In the genomic region with DNA sequence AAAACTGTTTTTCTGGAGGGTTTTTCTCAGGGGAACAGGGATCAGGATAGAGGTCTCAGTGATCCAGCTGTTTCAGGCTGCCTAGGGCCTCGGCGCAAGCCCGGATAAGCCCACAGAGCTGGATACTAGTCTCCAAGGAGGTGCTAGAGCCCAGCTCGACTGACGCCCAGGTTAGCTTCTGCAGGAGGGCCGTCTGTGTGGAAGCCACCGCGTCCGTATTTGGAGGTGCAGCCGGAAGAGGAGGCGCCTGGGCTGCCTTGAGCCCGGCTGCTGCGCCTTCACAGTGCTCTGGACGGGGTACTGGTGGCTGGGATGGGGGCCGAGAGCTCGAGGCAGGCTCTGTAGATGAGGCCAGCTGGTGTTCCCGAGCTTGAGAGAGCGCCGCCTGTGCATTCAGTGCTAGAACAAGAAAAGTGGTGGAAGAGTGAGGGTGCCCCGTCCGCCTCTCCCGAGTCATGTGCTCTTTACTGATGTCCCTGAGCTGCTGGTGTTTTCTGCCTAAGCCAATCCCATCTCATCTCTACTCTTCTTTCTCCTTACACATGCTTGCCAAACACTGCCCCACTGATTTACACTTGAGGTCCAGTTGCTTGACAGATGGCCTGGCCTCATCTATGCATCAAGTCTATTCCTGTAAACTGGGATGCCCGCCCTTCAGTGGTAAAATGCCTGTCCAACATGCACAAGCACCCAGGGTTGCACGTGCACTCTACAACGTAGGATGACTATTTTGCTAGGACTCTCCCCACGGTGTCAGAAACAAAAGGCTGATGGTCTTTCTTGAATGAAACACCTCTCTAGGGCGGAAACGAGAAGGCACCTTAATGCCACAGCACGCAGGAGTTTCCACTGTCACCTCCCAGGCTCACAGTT, we compare ENCODE assay signal across 7 mouse cellular contexts. TPM values are rescaled to one million over a fixed set of nuclear protein-coding genes. Genes with fewer than 3 reads are reported as not detected.
DNase-seq lines count a peak whose midpoint lies in the region; ATAC-seq lines count a peak whose summit lies in the region.

No protein-coding gene starts in this region.

- H3K27ac ChIP-seq in embryonic facial prominence, embryonic 13.5 days: no peak overlapping the region
- H3K27ac ChIP-seq in hindbrain, embryonic 16.5 days (ENCODE audit: low read depth, low read length): no peak overlapping the region
- H3K27ac ChIP-seq in macrophage: no peak overlapping the region

- peak; percentile 44 for DNase-seq in right cerebral cortex, postnatal 14 days
- no peak for DNase-seq in right cerebral cortex, postnatal 25 days
- DNase-seq in ovary, postnatal 10 days (ENCODE audit: low spot score): no peak
- DNase-seq in urinary bladder, postnatal 10 days (ENCODE audit: low spot score): no peak

- no peak for ATAC-seq in embryonic facial prominence, embryonic 13.5 days (ENCODE audit: insufficient number of reproducible peaks, insufficient read depth, low FRiP score, low TSS enrichment, low read depth)
- no peak for ATAC-seq in hindbrain, embryonic 16.5 days

- H3K27me3 ChIP-seq in embryonic facial prominence, embryonic 13.5 days: peaks cover 6% of the 10 kb centered on the region; the same call in 1 of the 2 replicates
- no peaks in the 10 kb centered on the region; the same call in 1 of the 2 replicates for H3K27me3 ChIP-seq in hindbrain, embryonic 16.5 days (replicated peaks; ENCODE audit: control insufficient read depth, insufficient read depth, low read length)

- H3K4me1 ChIP-seq in embryonic facial prominence, embryonic 13.5 days: peaks cover 53% of the 10 kb centered on the region
- H3K4me1 ChIP-seq in hindbrain, embryonic 16.5 days (ENCODE audit: control insufficient read depth, insufficient read depth, low read depth, low read length): peaks cover 50% of the 10 kb centered on the region

- peak overlapping the region; percentile 95 for H3K4me3 ChIP-seq in embryonic facial prominence, embryonic 13.5 days
- H3K4me3 ChIP-seq in hindbrain, embryonic 16.5 days (ENCODE audit: low read length): peak overlapping the region; percentile 57
- peak overlapping the region; percentile 64 for H3K4me3 ChIP-seq in macrophage (ENCODE audit: inconsistent target)

- peak overlapping the region; percentile 99 for H3K4me2 ChIP-seq in embryonic facial prominence, embryonic 13.5 days
- H3K4me2 ChIP-seq in hindbrain, embryonic 16.5 days (ENCODE audit: low read length): peak overlapping the region; percentile 83

- peaks cover 45% of the 10 kb centered on the region for H3K79me2 ChIP-seq in macrophage (ENCODE audit: inconsistent target)

- peaks cover 6% of the 10 kb centered on the region for H3K36me3 ChIP-seq in embryonic facial prominence, embryonic 13.5 days
- H3K36me3 ChIP-seq in hindbrain, embryonic 16.5 days (ENCODE audit: control insufficient read depth, insufficient read depth, low read length): no peaks in the 10 kb centered on the region
- no peaks in the 10 kb centered on the region for H3K36me3 ChIP-seq in macrophage (ENCODE audit: inconsistent target)

- WGBS in embryonic facial prominence, embryonic 13.5 days: 73% methylated on average over 29 of the region's 29 CpGs
- 72% methylated on average over 29 of the region's 29 CpGs for WGBS in hindbrain, embryonic 16.5 days
- 82% methylated on average over 26 of the region's 29 CpGs for WGBS in macrophage (ENCODE audit: missing documents)

- no peaks in the 10 kb centered on the region for H3K9me3 ChIP-seq in embryonic facial prominence, embryonic 13.5 days
- H3K9me3 ChIP-seq in hindbrain, embryonic 16.5 days (ENCODE audit: control insufficient read depth, low read length): no peaks in the 10 kb centered on the region

- H3K9ac ChIP-seq in embryonic facial prominence, embryonic 13.5 days: peak overlapping the region; percentile 79
- peak overlapping the region; percentile 79 for H3K9ac ChIP-seq in hindbrain, embryonic 16.5 days (ENCODE audit: low read depth, low read length)

RNA-seq across cellular contexts. Expression of gene Fam89b, which starts 1.1 kb away (rescaled TPM):
- polyA plus RNA-seq in embryonic facial prominence, embryonic 13.5 days (2015; fragmentation: Nextera tagmentation; extraction: Ambion mirVana): 115 and 126 TPM in 2 replicates
- polyA plus RNA-seq in hindbrain, embryonic 16.5 days (2015; fragmentation: Nextera tagmentation; extraction: Ambion mirVana): 118 and 128 TPM in 2 replicates
- total RNA-seq in macrophage (2018; cell fraction: chromatin; rRNA removed): 10 to 100 TPM in 4 of 26 experiments, 1 to 10 TPM in 20, under 1 TPM in 1, not detected in 1; 0.92 to 16.9 (median 4.4) TPM
- total RNA-seq in macrophage (2018; cell fraction: cytosol; rRNA removed): 100 to 1,000 TPM in 17 of 26 experiments, 10 to 100 TPM in 9; 69.7 to 126 (median 104) TPM
- total RNA-seq in macrophage (2018; cell fraction: nucleus; rRNA removed): 10 to 100 TPM in 22 of 26 experiments, 1 to 10 TPM in 4; 8.4 to 47.1 (median 21.7) TPM
- polyA plus RNA-seq in macrophage (2018): 73.7 to 132 TPM (median 76.9 TPM) in 3 replicates

RNA-seq across cellular contexts. Expression of gene Ehbp1l1, which starts 4.4 kb away (rescaled TPM):
- polyA plus RNA-seq in embryonic facial prominence, embryonic 13.5 days (2015; fragmentation: Nextera tagmentation; extraction: Ambion mirVana): 9.9 and 14.0 TPM in 2 replicates
- polyA plus RNA-seq in hindbrain, embryonic 16.5 days (2015; fragmentation: Nextera tagmentation; extraction: Ambion mirVana): 21.6 and 29.7 TPM in 2 replicates
- total RNA-seq in macrophage (2018; cell fraction: chromatin; rRNA removed): 100 to 1,000 TPM; 139 to 748 (median 457) TPM
- 100 to 1,000 TPM in 18 of 26 experiments, 10 to 100 TPM in 8; 47.4 to 186 (median 110) TPM for total RNA-seq in macrophage (2018; cell fraction: cytosol; rRNA removed)
- total RNA-seq in macrophage (2018; cell fraction: nucleus; rRNA removed): 100 to 1,000 TPM in 25 of 26 experiments, 10 to 100 TPM in 1; 82.3 to 368 (median 235) TPM
- 80.1 to 102 TPM (median 94.5 TPM) in 3 replicates for polyA plus RNA-seq in macrophage (2018)

RNA-seq across cellular contexts. Expression of gene Ltbp3, which starts 10.2 kb away (rescaled TPM):
- polyA plus RNA-seq in embryonic facial prominence, embryonic 13.5 days (2015; fragmentation: Nextera tagmentation; extraction: Ambion mirVana): 44.4 and 47.8 TPM in 2 replicates
- 11.6 and 15.4 TPM in 2 replicates for polyA plus RNA-seq in hindbrain, embryonic 16.5 days (2015; fragmentation: Nextera tagmentation; extraction: Ambion mirVana)
- total RNA-seq in macrophage (2018; cell fraction: chromatin; rRNA removed): 100 to 1,000 TPM in 3 of 26 experiments, 10 to 100 TPM in 23; 14.2 to 124 (median 35.6) TPM
- 10 to 100 TPM in 16 of 26 experiments, 1 to 10 TPM in 10; 4.2 to 31.7 (median 13.4) TPM for total RNA-seq in macrophage (2018; cell fraction: cytosol; rRNA removed)
- total RNA-seq in macrophage (2018; cell fraction: nucleus; rRNA removed): 10 to 100 TPM; 13.1 to 79.6 (median 21.8) TPM
- 14.8 to 16.9 TPM (median 15.5 TPM) in 3 replicates for polyA plus RNA-seq in macrophage (2018)

RNA-seq across cellular contexts. Expression of gene Kcnk7, which starts 26.4 kb away (rescaled TPM):
- 0.52 and 0.59 TPM in 2 replicates for polyA plus RNA-seq in embryonic facial prominence, embryonic 13.5 days (2015; fragmentation: Nextera tagmentation; extraction: Ambion mirVana)
- not detected in 2 replicates for polyA plus RNA-seq in hindbrain, embryonic 16.5 days (2015; fragmentation: Nextera tagmentation; extraction: Ambion mirVana)
- 1 to 10 TPM in 1 of 26 experiments, under 1 TPM in 1, not detected in 24; 0.90 to 1.3 TPM for total RNA-seq in macrophage (2018; cell fraction: chromatin; rRNA removed)
- total RNA-seq in macrophage (2018; cell fraction: cytosol; rRNA removed): not detected
- total RNA-seq in macrophage (2018; cell fraction: nucleus; rRNA removed): under 1 TPM in 1 of 26 experiments, not detected in 25; 0.72 TPM
- polyA plus RNA-seq in macrophage (2018): not detected in 3 replicates

RNA-seq across cellular contexts. Expression of gene Scyl1, which starts 40.7 kb away (rescaled TPM):
- 73.0 and 75.3 TPM in 2 replicates for polyA plus RNA-seq in embryonic facial prominence, embryonic 13.5 days (2015; fragmentation: Nextera tagmentation; extraction: Ambion mirVana)
- polyA plus RNA-seq in hindbrain, embryonic 16.5 days (2015; fragmentation: Nextera tagmentation; extraction: Ambion mirVana): 83.2 and 93.9 TPM in 2 replicates
- total RNA-seq in macrophage (2018; cell fraction: chromatin; rRNA removed): 100 to 1,000 TPM in 7 of 26 experiments, 10 to 100 TPM in 19; 63.9 to 148 (median 86.2) TPM
- 10 to 100 TPM; 31.6 to 62.4 (median 45.0) TPM for total RNA-seq in macrophage (2018; cell fraction: cytosol; rRNA removed)
- total RNA-seq in macrophage (2018; cell fraction: nucleus; rRNA removed): 100 to 1,000 TPM in 4 of 26 experiments, 10 to 100 TPM in 22; 42.7 to 104 (median 71.0) TPM
- 46.2 to 54.8 TPM (median 52.4 TPM) in 3 replicates for polyA plus RNA-seq in macrophage (2018)
